Mouse (Mus musculus): ENCODE results near the gene March7. TPM values are rescaled to one million over a fixed set of nuclear protein-coding genes. Genes with fewer than 3 reads are reported as not detected.

March7 gene
- 72.1 and 76.3 TPM in 2 replicates for polyA plus RNA-seq (2015; fragmentation: Nextera tagmentation; extraction: Ambion mirVana)

- Histone ChIP-seq H3K4me3 (peak within 1 kb of the TSS; percentile 84), H3K27ac (peak within 1 kb of the TSS; percentile 94), H3K9ac (peak within 1 kb of the TSS; percentile 89), H3K4me1 (peaks cover 21% of the 10 kb centered on the region), H3K9me3 (no peaks in the 10 kb centered on the region), H3K27me3 (no peaks in the 10 kb centered on the region), H3K36me3 (peaks cover 11% of the 10 kb centered on the region), H3K4me2 (peak within 1 kb of the TSS; percentile 51)
- under 1% methylated on average over 80 of the region's 109 CpGs for WGBS
- ATAC-seq (ENCODE audit: insufficient number of reproducible peaks, low FRiP score, low TSS enrichment, low read depth): peak; percentile 85
Observed at GRCm38 (mm10) chr2:60209703-60210651, at the start of gene March7, which contains the start of gene Baz2b. Gene March7, plus strand, starts transcription at chr2:60209887. Gene Baz2b, minus strand, starts transcription at chr2:60209839.

DNA sequence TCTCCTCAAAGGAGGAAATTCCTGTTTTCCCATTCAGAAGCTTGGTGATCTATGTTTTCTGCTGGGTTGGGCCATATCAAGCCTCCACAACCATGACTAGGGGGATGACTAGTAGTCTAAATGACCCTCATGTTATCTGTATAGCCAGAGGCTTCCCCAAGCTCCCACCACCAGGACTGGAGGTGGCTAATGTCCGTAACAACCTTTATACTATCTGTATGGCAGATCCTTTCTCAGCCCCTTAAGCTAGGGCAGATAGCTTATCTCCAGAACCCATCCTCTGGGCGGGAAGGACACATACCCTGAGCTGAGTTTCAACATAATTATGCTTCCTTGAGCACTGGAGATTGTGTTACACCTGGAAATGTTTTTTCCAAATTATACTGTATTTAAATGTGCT, 45.9 kb upstream of the March7 start:
- H3K27me3 ChIP-seq: no peaks in the 10 kb centered on the region
- no peak for ATAC-seq (ENCODE audit: insufficient number of reproducible peaks, low FRiP score, low TSS enrichment, low read depth)
- H3K4me1 ChIP-seq: no peaks in the 10 kb centered on the region
- 75% methylated on average over 2 of the region's 2 CpGs for WGBS
- H3K27ac ChIP-seq: no peak overlapping the region
- no peak overlapping the region for H3K4me2 ChIP-seq
- no peaks in the 10 kb centered on the region for H3K9me3 ChIP-seq
- no peak overlapping the region for H3K9ac ChIP-seq
- H3K4me3 ChIP-seq: no peak overlapping the region
- no peaks in the 10 kb centered on the region for H3K36me3 ChIP-seq

DNA sequence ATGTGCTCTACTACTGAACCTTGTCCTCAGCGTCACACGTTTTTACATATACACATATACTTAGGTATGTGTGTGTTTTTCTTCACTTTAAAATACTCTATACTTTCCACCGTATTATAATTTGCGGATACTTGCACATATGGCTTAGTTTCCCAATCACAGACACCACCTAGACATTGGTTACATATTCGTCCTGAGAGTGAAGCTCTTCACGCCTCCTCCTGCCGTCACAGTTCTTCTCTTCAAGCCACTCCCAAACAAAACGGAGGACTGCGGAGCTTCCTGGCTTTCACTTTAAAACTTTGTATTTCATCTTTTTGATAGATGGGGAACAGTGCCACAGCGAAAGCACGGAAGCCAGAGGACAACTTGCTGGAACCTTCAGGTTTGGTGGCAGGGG, 44.0 kb upstream of the March7 start:
- no peak for ATAC-seq (ENCODE audit: insufficient number of reproducible peaks, low FRiP score, low TSS enrichment, low read depth)
- no peak overlapping the region for H3K27ac ChIP-seq
- H3K4me3 ChIP-seq: no peak overlapping the region
- H3K9me3 ChIP-seq: no peaks in the 10 kb centered on the region
- H3K36me3 ChIP-seq: no peaks in the 10 kb centered on the region
- WGBS: 92% methylated on average over 11 of the region's 11 CpGs
- H3K4me2 ChIP-seq: no peak overlapping the region
- no peaks in the 10 kb centered on the region for H3K27me3 ChIP-seq
- no peak overlapping the region for H3K9ac ChIP-seq
- H3K4me1 ChIP-seq: no peaks in the 10 kb centered on the region

- H3K4me2 ChIP-seq: no peak overlapping the region
- 77% methylated on average over 4 of the region's 4 CpGs for WGBS
- no peaks in the 10 kb centered on the region for H3K36me3 ChIP-seq
- H3K4me3 ChIP-seq: no peak overlapping the region
- no peak for ATAC-seq (ENCODE audit: insufficient number of reproducible peaks, low FRiP score, low TSS enrichment, low read depth)
- H3K27me3 ChIP-seq: no peaks in the 10 kb centered on the region
- peaks cover 2% of the 10 kb centered on the region; the same call in 1 of the 2 replicates for H3K4me1 ChIP-seq
- no peak overlapping the region for H3K27ac ChIP-seq
- H3K9me3 ChIP-seq: no peaks in the 10 kb centered on the region
- H3K9ac ChIP-seq: no peak overlapping the region
Observed at GRCm38 (mm10) chr2:60166878-60167277, 42.8 kb upstream of the March7 start.

DNA sequence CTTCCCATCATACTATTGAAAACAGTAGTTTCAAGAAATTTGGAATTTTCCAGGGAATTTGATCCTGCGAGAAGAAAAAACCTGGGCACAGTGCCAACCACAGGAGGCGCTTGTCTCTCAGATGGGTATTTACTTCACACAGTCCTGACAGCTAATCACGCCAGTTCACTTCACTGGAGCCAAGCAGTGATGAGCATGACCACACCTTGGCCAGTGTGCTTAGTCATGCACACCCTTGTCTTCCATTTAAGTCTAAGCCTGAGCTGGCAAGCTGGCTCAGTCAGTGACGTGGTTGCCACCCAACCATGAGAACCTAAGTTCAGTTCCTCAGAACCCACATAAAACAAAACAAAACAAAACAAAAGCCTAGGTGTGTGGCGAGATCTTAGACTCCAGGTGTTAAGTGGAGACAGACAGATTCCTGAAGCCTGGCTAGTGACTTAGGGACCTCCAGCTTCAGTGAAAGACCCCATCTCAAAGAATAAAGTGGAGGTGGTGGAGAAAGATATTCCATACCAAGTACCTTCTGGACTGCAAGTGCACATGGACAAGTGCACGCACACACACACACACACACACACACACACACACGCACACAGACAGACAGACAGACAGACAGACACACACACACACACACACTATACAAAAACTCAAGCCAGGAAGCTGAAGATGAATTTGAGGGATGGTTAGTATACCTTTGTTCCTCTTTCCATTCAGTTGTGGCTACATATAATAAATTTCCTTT, 37.7 kb upstream of the March7 start:
- ATAC-seq (ENCODE audit: insufficient number of reproducible peaks, low FRiP score, low TSS enrichment, low read depth): no peak

DNA sequence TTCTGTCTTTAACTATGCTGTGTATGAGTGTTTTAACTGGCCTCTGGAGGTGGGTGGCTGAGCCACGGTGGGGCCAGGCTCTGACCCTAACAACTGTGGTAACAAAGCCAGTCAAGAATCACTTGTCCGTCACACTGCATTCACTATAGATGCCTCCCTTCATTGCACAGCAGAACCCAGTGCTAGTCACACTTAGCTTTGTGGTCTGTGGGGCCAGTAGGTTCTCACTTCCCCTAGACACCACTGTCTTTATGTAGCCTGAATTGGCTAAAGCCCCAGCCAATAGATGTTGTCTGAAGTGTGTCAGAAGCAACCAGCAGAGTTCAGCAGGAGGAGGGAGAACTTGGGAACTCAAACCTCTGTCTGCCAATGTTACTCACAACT, 37.2 kb upstream of the March7 start:
- Histone ChIP-seq H3K4me3 (no peak overlapping the region), H3K36me3 (no peaks in the 10 kb centered on the region), H3K9ac (no peak overlapping the region), H3K4me1 (peaks cover 9% of the 10 kb centered on the region), H3K9me3 (no peaks in the 10 kb centered on the region), H3K4me2 (no peak overlapping the region), H3K27ac (no peak overlapping the region), H3K27me3 (no peaks in the 10 kb centered on the region)
- no peak for ATAC-seq (ENCODE audit: insufficient number of reproducible peaks, low FRiP score, low TSS enrichment, low read depth)
- WGBS: 69% methylated on average over 2 of the region's 2 CpGs

More for the DNA sequence above, 37.7 kb upstream of the March7 start:
- Histone ChIP-seq H3K9me3 (no peaks in the 10 kb centered on the region), H3K9ac (no peak overlapping the region), H3K4me1 (peaks cover 9% of the 10 kb centered on the region), H3K36me3 (no peaks in the 10 kb centered on the region), H3K27me3 (no peaks in the 10 kb centered on the region), H3K4me3 (no peak overlapping the region), H3K4me2 (no peak overlapping the region), H3K27ac (no peak overlapping the region)
- 57% methylated on average over 7 of the region's 7 CpGs for WGBS

DNA sequence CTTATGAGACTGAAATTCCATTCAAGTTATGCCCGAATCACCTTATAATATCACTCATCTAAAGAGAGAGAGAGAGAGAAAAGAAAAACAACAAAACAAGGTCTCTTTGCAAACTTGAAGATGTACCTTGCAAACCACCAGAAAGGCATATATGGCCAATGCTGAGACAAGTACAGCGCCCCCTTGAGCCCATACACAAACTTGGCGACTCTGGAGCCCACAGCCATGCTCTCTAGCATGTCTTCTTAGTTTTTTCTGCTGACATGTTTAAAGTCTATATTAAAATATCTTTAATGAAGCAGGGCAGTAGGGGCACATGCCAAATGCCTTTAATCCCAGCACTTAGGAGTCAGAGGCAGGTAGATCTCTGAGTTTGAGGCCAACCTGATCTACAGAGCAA, 36.5 kb upstream of the March7 start:
- 61% methylated on average over 3 of the region's 3 CpGs for WGBS
- Histone ChIP-seq H3K4me3 (no peak overlapping the region), H3K27me3 (no peaks in the 10 kb centered on the region), H3K27ac (no peak overlapping the region), H3K9me3 (no peaks in the 10 kb centered on the region), H3K4me2 (no peak overlapping the region), H3K36me3 (no peaks in the 10 kb centered on the region), H3K4me1 (peaks cover 9% of the 10 kb centered on the region), H3K9ac (no peak overlapping the region)
- ATAC-seq (ENCODE audit: insufficient number of reproducible peaks, low FRiP score, low TSS enrichment, low read depth): no peak

- no peaks in the 10 kb centered on the region for H3K27me3 ChIP-seq
- ATAC-seq (ENCODE audit: insufficient number of reproducible peaks, low FRiP score, low TSS enrichment, low read depth): no peak
- no peaks in the 10 kb centered on the region for H3K36me3 ChIP-seq
- WGBS: 80% methylated on average over 4 of the region's 4 CpGs
- H3K9ac ChIP-seq: no peak overlapping the region
- H3K4me3 ChIP-seq: no peak overlapping the region
- no peak overlapping the region for H3K4me2 ChIP-seq
- H3K27ac ChIP-seq: no peak overlapping the region
- no peaks in the 10 kb centered on the region for H3K9me3 ChIP-seq
- peaks cover 9% of the 10 kb centered on the region for H3K4me1 ChIP-seq
Observed at GRCm38 (mm10) chr2:60173595-60173994, 36.1 kb upstream of the March7 start.

- H3K9ac ChIP-seq: no peak overlapping the region
- no peaks in the 10 kb centered on the region for H3K9me3 ChIP-seq
- no peak overlapping the region for H3K27ac ChIP-seq
- H3K36me3 ChIP-seq: no peaks in the 10 kb centered on the region
- ATAC-seq (ENCODE audit: insufficient number of reproducible peaks, low FRiP score, low TSS enrichment, low read depth): no peak
- WGBS: 90% methylated on average over 3 of the region's 4 CpGs
- H3K4me3 ChIP-seq: no peak overlapping the region
- H3K27me3 ChIP-seq: no peaks in the 10 kb centered on the region
- H3K4me2 ChIP-seq: no peak overlapping the region
- peaks cover 9% of the 10 kb centered on the region for H3K4me1 ChIP-seq
Observed at GRCm38 (mm10) chr2:60175078-60175477, 34.6 kb upstream of the March7 start.

DNA sequence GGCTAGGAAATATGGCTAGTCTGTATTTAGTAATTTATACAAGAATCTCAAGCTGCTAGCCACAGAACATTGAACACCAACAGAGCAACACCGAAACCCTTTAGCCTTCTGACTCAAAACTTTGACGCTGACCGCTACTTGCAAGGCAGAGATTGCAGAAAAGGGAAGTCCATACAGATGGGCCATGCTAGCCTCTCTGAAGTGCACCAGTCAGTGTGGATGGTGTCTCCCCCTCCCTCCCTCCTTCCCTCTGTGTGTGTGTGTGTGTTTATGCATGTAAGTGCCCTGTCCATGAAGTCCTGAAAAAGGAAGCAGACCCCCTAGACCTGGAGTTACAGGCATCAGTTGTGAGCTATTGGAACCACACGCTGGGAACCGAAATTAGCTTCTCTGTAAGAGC, 33.6 kb upstream of the March7 start:
- Histone ChIP-seq H3K4me1 (peaks cover 9% of the 10 kb centered on the region), H3K9me3 (no peaks in the 10 kb centered on the region), H3K27me3 (no peaks in the 10 kb centered on the region), H3K9ac (no peak overlapping the region), H3K4me2 (no peak overlapping the region), H3K27ac (no peak overlapping the region), H3K36me3 (no peaks in the 10 kb centered on the region), H3K4me3 (no peak overlapping the region)
- ATAC-seq (ENCODE audit: insufficient number of reproducible peaks, low FRiP score, low TSS enrichment, low read depth): no peak
- 82% methylated on average over 5 of the region's 5 CpGs for WGBS

- Histone ChIP-seq H3K27ac (no peak overlapping the region), H3K4me1 (peaks cover 5% of the 10 kb centered on the region; the same call in 1 of the 2 replicates), H3K36me3 (no peaks in the 10 kb centered on the region), H3K9ac (no peak overlapping the region), H3K9me3 (no peaks in the 10 kb centered on the region), H3K4me2 (no peak overlapping the region), H3K4me3 (no peak overlapping the region), H3K27me3 (no peaks in the 10 kb centered on the region)
- no peak for ATAC-seq (ENCODE audit: insufficient number of reproducible peaks, low FRiP score, low TSS enrichment, low read depth)
- 78% methylated on average over 3 of the region's 3 CpGs for WGBS
Observed at GRCm38 (mm10) chr2:60177490-60177889, 32.2 kb upstream of the March7 start.

DNA sequence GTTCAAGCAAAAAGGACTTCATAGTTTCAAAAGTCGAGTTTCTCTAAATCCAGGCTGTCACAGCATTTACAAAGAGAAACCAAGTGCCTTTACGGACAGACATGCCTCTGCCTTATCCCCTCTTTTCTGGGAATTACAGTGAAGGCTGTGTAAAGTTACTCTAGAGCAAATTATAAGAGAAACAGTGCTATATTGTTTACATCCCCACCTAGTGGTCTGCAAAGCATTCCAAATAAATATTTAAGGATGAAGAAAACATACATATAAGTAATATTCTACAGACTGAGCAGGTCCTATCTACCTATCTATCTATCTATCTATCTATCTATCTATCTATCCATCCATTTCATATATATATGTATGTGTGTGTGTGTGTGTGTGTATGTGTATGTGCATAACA, 28.0 kb upstream of the March7 start:
- Histone ChIP-seq H3K27me3 (no peaks in the 10 kb centered on the region), H3K9me3 (no peaks in the 10 kb centered on the region), H3K9ac (no peak overlapping the region), H3K4me2 (no peak overlapping the region), H3K4me3 (no peak overlapping the region), H3K4me1 (no peaks in the 10 kb centered on the region), H3K27ac (no peak overlapping the region), H3K36me3 (no peaks in the 10 kb centered on the region)
- ATAC-seq (ENCODE audit: insufficient number of reproducible peaks, low FRiP score, low TSS enrichment, low read depth): no peak
- 52% methylated on average over 2 of the region's 2 CpGs for WGBS

Data from limb, embryonic 15.5 days (tissue).